Mouse (Mus musculus): ENCODE data around the gene Dbn1.

Dbn1 gene

DNA sequence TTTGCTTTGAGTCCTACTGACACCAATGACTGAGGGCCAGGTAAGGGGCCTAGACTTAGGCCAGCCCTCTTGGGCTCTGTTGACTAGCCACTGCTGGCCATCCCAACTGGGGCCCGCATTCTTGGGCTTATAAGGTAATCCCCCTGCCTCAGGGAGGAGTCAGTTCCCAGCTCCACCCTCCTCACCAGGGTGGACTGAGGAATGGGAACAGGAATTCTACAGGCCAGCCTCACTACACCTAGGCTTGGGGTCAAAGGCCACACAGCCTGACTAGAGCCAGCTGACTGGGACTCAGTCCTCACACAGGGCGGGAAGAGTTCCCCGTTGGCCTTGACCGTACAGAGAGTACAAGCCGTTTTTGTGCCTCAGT, 23.6 kb upstream of the Dbn1 start:
- in situ Hi-C loops (cut with MboI; ENCODE audit: low sequenced_read_pairs): no loop called here

DNA sequence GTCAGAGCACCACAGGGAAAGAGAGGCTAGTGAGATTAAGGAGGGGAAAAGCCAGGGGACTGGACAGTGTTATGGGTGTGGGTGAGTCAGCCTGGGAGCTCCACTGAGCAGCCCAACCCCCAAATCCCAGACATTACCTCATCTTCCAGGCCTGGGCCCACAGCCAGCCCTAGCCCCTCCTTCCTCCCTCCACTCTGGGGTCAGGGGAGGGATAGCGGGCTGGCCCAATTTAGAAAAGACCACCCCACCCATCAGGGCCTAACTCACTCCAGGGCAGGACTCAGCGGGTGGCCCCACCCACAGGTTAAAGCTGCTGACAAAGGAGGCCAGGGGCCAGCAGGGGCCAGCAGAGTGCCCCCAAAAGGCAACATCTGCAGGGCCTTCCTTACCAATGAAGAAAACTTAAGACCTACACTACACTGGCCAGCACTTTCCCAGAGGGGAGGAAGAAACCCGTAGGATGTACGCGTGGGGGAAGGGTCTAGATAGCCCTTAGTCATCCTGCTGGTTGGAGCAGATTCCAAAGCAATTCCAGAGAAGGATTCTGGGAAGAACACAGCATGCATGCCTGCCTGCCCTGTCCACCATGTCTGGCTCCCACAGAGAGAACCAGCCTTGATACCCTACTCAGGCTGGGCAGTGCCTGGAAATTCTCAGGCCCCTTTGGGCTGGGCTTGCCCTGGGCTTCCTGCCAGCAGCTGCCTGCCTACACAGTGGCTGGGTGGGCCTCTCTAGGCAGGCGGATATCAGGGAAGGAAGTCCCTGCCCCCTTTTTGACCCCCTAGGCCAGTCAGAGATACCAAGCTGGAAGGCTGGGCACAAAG, 23.0 kb upstream of the Dbn1 start:
- in situ Hi-C loops (cut with MboI; ENCODE audit: low sequenced_read_pairs): no loop called here

DNA sequence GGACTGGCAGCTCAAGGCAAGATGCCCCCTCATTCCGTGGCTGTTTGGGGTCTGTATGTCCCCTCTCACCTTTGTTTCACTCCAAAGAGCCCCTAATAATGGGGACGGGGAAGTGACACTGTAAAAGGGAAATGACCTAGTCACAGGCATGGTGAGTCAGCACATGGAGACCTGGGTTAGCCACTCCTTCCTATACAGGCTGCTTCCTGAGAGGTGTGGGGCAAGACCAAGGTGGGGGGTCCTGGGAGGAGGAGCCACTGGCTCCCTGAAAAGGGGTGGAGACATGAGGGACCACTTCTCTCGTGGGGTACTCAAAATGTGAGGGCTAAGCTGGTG, 22.4 kb upstream of the Dbn1 start:
- in situ Hi-C loops (cut with MboI; ENCODE audit: low sequenced_read_pairs): no loop called here

DNA sequence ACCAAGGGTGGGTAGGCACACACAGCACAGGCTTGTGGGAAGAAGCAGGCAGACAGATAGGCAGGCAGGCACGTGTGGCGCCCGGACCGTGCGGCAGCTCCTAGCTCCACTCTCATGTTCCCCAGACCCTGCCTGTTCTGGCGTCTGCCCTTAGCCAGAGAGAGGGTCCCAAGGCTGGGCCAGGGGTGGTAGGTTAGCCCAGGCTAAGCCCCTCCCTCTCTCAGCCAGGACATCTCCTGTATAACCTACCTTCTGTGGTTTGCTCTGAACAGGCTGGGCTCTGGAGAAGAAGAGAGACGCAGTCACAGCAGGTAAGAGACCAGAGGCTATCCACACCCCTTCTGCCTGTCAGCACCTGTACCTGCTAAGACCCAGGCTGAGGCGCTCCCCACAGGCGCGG, 20.6 kb upstream of the Dbn1 start:
- in situ Hi-C loops (cut with MboI; ENCODE audit: low sequenced_read_pairs): no loop called here

DNA sequence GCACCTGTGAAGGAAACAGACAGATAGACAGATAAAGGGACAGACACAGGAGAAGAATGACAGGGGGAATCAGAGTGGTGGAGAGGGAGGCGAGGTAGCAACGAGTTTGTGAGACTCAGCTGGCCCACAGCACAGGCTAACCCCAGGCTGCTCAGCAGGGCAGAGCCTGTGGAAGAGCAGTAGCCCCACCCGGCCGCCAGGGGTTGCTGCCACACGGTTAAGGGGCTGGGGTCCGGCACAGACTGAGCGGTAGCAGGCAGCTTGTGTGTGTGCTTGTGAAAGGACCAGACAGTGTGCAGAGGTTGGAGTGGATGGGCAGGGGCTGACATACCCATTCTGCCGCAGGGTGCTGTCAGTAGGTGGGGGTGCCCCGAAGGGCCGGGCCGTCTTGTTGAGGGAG, 20.0 kb upstream of the Dbn1 start:
- in situ Hi-C loops (cut with MboI; ENCODE audit: low sequenced_read_pairs): no loop called here

DNA sequence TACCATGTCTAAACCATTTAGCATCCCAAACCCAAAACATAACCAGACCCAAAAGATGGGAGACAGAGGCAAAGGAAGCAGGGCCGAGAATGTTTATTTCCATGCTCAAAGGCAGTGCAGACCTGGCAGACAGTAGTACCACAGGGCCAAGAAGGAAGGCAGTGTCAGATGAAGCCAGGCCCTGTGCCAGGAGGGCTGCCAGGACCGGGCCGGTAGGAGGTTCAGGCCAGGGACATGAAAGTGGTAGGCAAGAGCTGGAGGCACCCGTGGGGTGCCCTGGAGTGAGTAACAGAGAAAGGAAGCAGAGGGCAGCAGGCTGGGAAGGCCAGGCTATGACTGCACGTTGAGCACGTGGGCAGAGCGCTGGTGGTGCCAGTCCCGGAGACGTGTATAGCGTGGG, 18.8 kb upstream of the Dbn1 start:
- in situ Hi-C loops (cut with MboI; ENCODE audit: low sequenced_read_pairs): no loop called here

DNA sequence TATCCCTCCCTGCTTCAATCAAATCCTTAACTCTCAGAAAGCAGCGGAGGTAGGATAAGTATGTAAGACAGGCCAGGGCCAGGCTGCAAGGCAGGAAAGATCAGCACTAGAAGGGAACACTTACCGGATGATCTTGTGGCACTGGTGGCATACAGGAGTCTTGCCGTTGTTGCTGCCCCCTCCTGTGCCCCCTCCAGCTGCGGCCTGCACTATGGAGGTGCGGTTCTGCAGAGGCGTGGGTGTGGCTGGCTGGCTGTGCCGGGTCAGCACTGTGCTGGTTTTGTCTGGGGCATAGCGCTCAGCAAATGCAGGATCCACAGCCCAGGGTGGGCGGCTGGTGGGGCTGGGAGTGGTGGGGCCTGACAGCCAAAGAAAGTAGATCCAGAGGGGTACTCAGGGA, 17.9 kb upstream of the Dbn1 start:
- in situ Hi-C loops (cut with MboI; ENCODE audit: low sequenced_read_pairs): no loop called here

DNA sequence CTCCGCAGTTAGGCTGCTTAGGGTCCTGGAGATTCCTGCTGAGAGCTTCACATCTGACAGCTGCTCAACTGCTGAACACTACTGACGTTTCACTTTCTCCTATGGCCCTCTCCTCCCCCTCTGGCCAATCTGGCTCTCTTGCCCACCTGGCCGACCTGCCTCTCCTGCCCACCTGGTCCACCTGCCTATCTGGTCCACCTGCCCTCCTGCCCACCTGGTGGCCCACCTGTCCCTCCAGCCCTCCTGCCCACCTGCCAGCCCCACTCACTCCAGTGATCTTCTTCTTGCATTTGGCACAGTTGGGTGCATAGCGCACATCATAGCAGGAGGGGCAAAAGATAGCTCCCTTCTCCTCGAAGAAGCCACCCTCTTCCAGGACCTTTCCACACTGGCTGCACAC, 16.5 kb upstream of the Dbn1 start:
- in situ Hi-C loops (cut with MboI; ENCODE audit: low sequenced_read_pairs): no loop called here

DNA sequence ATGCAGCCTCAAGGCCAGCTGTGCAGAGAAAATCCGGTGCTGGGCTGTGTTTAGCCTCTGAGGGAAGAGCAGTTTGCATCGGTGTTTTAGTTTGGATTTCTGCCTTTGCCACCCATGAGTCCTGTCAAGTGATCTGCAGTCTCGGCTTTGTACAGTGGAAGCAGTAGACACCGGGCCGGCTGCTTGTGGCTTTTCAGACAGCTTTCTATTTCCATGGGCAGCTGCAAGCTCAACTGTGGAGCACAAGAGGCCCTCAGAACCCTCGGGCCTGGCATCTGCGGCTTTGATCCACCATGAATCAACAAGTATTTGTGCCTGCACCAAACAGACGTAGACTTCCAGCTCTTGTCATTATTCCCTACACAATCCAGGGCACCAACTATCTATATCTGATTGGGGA, 14.5 kb upstream of the Dbn1 start:
- in situ Hi-C loops (cut with MboI; ENCODE audit: low sequenced_read_pairs): no loop called here

DNA sequence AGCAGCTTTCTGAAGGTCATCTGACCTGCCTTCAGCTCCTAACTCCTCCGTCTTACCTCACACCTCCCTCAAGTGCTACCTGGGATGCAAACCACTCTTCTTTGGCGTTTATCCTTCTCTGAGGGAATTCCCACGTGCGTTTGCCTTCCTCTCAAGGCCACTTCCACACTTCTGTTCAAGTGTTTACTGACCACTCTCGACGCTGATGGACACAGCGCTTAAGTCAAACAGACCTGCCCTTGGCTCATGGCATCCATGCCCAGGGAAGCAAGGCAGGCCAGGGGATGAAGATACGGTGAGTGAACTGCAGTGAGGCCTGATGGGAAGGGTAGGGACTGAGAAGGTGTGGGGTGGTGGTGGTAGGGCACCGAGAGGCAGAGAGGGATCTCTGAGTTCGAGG, 12.7 kb upstream of the Dbn1 start:
- in situ Hi-C loops (cut with MboI; ENCODE audit: low sequenced_read_pairs): no loop called here

DNA sequence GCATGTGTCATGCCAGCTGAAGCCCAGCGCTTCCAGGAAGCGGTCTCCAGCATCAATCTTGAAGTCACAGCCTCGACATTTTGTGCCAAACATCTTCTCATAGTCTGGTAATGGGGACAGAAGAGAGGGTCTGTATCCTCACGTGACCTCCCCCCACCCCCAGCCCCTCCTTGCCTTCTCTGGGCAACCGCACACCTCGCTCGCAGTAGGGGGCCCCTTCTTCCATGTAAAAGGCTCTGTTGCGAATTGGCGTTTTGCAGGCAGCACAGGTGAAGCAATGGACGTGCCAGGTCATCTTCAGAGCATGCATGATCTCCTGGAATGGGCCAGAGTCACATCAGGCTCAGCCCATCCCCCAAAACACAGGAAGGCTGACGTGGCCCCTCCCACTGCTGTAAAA, 11.0 kb upstream of the Dbn1 start:
- in situ Hi-C loops (cut with MboI; ENCODE audit: low sequenced_read_pairs): no loop called here

DNA sequence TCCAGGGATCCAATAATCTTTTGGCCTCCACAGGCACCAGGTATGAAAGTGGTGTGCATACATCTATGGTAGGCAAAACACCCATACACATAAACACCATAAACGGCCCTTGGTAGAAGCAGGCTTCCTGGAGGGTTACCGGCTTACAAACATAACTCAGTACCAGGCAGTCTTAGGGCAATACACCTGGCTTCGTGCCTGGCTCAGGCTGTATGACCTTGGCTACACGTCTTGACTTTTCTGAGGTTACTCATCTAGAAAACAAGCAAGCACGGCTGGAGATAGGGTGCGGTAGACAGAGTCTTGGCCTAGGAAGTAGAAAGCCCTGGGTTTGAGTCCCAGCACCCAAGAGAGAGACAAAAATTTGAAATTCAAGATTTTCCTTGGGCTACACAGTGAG, 8.8 kb upstream of the Dbn1 start:
- in situ Hi-C loops (cut with MboI; ENCODE audit: low sequenced_read_pairs): no loop called here

DNA sequence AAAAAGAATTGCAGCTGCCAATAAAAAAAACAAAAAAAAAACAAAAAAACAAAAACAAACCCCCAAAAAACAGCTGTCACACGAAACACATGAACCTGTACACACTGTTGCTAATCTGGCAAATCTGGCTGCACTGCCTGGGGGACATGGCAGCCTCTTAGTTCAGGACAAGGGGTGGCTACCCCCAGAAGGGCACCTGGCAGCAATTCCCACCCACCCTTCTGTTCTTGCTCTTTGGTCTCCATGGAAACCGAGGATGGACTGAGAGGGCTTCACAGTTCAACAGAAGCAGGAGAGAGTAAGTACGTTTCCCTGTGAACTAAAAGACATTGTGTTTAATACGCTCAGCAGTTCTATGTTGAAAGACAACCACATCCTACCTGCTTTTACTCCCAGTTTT, 7.8 kb upstream of the Dbn1 start:
- in situ Hi-C loops (cut with MboI; ENCODE audit: low sequenced_read_pairs): no loop called here

DNA sequence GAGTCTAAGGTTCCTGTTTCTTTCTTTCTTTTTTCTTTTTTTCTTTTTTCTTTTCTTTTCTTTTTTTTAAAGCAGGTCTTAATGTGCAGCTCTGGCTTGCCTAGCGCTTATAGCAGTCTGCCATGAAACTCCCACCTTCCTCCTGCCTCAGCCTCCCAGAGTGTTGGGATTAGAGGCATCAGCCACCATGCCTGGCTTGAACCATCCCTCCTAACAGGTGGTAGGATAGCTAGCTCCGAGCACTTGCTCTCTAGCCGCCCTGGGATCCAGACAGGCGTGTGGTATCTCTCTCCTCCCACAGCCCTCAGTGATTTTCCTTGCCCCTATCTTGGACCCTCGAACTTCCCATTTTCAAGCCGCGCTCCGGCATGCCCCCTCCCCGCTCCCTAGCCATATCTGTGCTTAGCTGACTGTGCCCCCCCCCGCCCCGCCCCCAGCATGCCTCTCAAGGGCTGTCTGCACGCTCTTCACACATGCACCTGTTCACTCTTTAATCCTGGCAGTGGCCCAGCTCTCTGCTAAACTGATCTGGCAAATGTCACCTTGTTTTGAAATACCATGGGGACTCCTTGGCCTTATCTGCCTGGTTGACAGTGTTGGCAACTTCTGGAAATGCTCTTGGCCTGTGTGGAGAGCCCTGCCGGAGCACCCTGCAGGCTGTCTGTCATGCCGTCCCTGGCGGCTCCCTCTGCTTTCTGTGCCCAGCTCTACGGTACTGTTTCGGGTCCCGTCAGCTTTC, 7.1 kb upstream of the Dbn1 start:
- in situ Hi-C loops (cut with MboI; ENCODE audit: low sequenced_read_pairs): no loop called here

DNA sequence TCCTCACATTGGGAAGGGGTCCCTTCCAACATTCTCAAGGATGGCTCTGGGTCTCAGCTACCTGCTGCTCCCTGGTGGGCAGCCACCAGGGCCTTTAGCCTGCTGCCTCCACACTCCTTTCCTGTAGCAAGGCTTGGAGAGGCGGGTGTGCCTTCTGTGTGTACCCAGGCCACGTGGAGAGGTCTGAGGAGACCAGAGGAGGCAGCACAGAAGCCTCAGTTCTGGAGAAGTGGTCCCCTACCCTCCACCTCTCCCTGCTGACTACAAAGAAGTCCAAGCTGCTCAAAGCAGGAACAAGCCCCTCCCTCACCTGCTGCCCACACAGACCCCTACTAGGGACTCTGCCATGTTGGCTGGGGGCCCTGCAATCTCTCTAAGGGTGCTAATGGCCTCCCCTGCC, 6.3 kb upstream of the Dbn1 start:
- in situ Hi-C loops (cut with MboI; ENCODE audit: low sequenced_read_pairs): no loop called here

DNA sequence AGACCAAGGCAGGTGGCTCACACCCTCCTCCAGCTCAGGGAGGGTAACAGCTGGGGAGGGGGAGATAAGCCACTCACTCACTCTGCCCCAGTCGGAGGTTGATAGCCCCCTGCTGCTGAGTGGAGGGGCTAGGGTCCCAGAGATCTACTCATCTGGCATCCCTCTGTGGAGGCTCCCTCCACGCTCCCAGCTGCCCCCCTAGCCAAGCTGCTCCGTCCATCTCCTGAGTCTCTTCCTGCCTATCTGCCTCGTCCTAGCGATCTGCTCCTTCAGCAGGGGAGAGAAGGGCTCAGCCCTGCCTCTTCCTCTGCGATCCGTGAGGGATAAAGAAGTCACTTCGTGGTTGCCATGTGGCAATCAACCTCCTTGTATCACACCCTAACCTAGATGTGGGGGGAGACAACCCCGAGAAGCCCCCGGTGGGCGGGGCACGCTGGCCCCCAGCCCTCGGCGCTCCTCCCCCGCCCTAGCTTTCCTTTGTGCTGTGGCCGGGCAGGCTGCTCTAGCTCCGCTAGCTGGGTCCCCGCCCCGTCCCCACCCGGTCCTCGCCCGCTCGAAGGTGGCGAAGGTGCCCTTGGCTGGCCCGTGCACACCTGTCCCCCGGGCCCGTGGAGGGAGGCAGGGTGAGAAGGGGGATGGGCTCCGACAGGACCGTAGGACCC, 864 bp downstream of the Dbn1 start:
- in situ Hi-C loops (cut with MboI; ENCODE audit: low sequenced_read_pairs): no loop called here

DNA sequence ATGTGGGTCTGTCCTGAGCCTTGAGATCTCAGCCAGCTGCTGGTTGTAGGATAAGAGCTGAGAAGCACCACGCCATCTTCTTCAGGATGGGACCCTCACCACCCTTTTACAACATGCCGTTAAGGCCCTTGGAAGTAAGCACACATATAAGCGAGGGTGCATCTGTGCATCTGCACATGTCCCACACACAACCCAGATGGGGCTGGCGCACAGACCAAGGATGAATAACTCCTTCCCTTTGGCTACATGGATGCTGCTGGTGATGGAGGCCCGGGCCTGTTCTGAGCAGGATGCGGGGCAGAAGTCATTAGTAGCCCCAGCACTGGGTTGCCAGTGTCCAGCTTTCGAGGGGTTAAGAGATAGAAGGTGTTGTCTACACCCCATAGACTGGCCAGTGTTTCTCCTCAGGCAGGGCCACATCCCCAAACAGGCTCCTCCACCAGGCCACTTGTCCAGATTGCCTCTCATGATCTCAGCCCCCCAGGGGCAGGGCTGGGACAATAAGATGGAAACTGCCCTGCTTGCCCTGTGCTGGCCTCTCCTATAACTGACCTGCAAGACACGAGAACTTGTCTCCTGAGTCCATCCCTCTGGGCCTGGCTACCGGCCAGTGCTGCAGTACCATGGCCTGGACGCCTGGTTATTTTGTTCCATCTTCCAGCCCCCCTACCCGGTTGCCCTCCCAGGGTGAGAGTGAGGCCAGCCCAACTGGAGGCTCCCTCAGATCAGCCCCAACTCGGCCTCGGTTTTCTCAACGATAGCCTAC, 1.7 kb downstream of the Dbn1 start:
- in situ Hi-C loops (cut with MboI; ENCODE audit: low sequenced_read_pairs): no loop called here

DNA sequence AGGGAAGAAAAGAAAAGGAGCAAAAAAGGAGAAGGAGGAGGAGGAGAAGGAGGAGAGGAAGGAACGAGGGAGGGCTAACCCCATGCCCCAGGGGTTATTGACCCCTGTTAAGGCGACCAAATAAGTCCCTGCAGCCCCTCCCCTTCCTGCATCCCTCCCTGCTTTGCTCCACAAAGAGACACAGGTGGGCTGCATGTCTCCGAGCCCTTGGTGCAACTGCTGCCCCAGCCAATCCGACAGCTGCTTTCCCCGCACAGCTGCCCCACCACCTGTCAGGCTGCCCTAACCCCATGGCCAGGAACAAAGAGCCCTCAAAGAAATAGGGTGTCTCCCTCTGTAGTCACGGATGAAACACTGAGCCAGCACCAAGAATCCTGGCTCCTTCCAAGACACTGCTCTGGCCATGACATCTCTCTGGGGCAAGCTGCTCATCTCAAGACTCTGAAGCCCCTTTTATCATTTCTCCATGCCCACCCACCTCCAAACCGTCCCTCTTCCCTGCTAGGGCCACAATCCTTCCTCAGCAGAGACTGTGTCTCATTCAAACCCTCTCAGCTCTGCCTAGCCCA, 3.3 kb downstream of the Dbn1 start:
- in situ Hi-C loops (cut with MboI; ENCODE audit: low sequenced_read_pairs): no loop called here

DNA sequence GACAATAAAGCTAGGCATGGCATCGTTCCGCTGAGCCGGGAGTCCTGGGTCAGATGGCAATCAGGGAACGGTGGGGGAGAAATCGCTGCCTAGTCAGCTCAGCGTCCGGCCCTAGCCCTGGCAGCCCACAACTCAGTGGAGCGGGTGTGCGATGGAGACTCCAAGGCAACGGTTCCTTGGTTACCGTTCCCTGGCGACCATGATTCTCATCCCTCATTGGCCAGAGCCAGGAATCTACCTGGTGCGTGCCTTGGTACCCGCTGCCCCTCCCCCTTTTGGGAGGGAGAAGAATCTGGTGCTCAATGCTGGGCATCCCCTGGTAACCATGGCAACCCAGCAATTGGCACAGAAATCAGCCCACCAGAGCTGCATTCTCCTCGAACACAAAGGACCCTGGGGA, 4.3 kb downstream of the Dbn1 start:
- in situ Hi-C loops (cut with MboI; ENCODE audit: low sequenced_read_pairs): no loop called here

DNA sequence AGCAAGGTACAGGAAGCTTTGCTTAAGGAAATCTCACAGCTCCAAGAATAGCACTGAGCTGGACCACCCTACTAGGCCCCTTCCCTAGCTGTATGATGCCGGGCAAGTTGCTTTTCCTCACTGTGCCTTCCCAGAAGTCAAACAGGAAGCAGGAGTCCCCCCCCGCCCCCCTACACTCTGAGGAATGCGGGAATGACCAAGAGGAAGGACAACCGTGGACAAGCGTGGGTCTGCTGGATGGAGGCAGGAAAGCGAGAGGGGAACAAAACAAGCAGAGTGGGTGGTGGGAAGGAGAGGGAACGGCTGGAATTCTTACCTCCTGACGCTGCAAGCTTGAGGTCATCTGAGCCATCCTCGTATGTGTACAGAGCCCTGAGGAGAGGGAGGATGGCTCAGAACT, 4.8 kb downstream of the Dbn1 start:
- in situ Hi-C loops (cut with MboI; ENCODE audit: low sequenced_read_pairs): no loop called here

DNA sequence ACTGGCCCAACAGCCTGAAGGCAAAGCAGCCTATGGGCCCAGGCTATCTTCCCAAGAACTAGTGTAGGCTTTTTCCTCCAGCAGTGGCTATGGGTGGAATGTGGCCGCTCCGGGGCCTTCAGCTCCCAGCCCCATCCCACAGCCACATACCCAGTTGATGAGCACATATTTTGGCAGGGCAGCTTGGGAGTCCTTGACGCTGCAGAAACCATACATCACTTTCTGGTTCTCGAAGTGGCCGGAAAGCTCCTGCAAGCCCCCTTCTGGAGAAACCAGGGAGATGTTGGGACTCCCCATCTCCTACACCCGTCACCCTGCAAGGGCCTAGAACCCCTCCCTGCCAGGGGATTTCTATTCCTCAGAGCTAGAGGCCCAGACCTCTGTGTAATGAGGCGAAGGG, 5.4 kb downstream of the Dbn1 start:
- in situ Hi-C loops (cut with MboI; ENCODE audit: low sequenced_read_pairs): no loop called here

Measured in CH12F3 (cell line).